Mouse (Mus musculus) cerebellum, adult 9-10 months (tissue): ENCODE data around the gene Ascl5.

Experiments
- DNase-seq: peaks from one replicate; pipeline ENCODE4 v3.0.0; 2022

Gene Ascl5

DNA sequence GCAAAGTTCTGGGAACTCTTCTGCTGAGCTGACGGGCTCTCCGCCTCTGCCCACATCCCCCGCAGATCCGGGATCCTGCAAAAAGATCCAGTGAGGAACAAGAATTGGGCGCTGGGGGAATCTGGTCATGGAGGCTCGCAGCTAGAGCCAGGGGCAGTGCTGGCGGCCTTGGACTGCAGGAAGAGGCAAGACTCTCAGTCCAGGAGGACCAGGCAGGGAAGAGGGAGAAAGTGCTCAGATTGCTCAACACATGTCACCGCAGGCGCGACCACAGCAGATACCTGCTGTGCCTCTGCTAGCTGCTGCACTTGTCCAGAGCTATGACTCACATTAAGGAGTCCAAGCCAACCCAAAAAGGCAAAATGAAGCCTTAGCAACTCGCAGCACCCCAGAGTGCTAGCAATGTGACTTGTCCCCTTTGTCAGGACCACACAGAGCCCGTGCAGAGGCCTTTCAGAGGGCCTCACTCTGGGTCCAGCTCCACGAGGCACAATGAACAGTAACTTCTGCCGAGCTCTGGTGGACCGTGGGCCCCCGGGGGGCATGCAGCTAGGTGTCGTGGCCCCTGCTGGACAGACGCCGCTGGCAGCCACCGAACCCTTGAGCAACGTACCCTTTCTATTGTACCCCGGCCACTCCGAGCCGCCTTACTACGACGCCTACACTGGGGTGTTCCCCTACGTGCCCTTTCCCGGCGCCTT is at the start of gene Ascl5:
TSS of gene Ascl5 (plus strand) at position 493 of the 701 bp plus-strand sequence.
- no peak for DNase-seq

DNA sequence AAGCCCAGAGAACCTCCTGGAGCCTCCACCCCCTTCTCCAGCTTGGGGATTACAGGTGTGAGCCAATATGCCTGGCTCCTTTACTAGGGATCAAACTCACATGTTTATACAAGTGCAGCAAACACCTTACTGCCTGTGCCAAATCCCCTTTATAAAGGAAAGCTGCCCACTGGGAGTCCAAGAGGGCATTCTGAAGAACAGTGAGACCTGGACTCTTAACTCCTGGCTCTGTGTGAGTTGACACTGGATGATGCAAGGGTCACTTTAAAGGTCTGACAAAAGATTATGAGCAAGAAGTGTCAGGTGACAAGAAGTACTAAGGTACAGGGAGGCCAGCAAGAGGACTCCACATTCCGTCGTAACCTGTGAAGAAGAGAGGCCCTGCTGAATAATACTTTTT is 49.2 kb upstream of the Ascl5 start:
- DNase-seq = no peak

GRCm38 (mm10) chr1:136006292-136006748 is 44.3 kb upstream of the Ascl5 start, which contains the start of gene Igfn1:
Igfn1 (minus strand) TSS chr1:136006342.
- DNase-seq = no peak

DNA sequence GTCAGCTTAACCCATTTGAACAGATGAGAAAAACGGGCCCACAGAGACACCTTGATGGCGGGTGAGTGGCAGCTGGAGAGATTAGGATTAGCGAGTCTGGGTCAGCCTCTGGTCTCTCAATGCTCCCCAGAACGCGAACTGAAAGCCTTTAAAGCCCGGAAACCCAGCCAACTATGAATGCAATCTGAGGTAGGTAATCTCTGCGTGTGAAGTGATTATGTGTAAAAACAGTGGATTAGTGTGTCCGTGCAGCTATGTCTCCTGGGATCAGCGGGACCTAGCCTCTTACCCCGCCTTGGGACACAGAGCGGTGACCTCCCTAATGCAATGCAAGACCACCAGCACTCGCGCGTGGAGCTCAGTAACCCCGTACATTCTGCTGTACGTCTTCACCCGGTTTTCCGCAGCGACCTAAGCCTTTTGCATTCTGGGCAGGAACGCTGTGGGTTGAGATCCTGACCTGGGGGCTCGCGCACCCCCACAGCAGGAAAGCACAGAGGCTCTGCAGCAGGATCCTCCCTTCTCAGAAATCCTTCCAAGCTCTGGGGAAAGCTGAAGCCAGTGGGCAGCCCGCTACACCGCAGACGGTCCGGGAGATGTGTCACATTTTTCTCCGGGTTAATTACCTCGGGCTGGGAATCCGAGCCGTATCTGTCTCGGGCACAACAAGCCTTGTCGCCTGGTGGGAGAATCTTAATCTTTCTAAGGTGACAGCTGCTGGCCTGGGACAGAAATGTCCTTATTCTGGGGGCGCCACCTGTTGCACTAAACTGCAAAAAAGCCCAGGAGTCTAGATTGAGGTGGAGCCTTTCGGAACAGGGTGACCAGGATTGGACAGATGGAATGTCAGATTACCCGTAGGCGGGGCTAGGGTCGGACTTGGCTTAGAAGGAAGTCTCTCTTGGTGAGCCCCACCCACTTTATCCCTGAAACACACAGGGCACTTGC is 43.1 kb upstream of the Ascl5 start, which contains the start of gene Tmem9:
TSS of gene Tmem9 (plus strand) at position 940 of the 948 bp plus-strand sequence.
- DNase-seq = no peak

DNA sequence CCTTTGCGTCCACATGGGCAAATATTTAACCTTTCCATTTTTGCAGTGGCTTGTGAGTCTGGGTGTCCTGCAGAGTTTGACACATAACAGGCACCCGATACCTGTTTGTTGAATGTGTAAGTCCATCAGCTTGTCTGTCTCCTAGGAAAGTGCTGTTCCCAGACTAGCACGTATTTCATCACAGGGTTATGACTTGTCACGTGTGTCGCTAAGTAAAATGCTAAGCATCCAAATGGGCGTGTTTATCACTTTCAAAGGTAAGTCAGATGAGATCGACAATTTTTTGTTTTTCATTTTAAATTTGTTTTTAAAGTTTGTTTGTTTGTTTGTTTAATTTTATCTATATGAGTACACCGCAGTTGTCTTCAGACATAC is 42.5 kb upstream of the Ascl5 start:
- DNase-seq = no peak

DNA sequence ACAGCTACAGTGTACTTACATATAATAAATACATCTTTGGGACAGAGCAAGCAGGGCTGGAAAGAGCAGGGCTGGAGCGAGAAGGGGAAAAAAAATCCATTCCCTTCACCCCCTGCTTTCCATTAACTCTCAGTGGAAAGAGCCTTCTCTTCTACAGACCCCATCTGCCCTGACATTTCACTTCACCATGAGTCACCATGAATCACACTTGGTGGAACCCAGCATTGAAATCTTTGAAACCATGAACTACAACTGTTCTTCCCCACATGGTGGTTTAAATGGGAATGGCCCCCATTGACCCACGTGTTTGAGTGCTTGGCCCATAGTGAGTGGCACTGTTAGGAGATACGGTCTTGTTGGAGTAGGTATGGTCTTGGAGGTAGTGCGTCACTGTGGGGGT is 40.4 kb upstream of the Ascl5 start:
- no peak for DNase-seq

- DNase-seq = no peak
These were observed 37.1 kb upstream of the Ascl5 start for GRCm38 (mm10) chr1:136013513-136013912.

DNA sequence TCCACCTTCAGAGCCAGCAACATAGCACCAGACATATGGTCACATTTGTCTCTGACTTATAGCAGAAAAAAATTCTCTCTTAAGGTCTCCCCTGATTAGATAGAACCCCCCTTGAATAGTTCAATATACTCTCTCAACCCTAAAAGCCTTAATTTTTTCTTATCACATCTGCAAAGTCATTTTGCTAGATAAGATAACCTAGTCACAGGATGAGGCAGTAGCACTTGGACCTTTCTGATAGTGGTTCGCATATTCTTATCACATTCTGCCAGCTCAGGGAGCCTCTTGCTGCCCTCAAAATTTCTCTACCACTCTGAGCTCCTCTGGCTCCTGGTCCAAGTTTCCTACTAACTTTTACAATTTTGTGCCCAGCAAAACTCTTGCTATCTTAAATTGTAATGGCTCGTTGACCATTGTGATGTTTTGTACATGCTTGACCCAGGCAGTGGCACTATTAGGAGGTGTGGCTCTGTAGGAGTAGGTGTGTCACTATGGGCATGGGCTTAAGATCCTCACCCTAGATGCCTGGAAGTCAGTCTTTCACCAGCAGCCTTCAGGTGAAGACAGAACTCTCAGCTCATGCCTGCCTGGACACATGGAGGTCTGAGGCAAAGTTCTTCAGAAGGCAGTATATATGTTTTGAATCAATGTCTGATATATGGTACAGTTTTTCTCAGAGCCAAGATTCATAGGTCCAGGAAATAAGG is 35.7 kb upstream of the Ascl5 start:
- DNase-seq = no peak

DNA sequence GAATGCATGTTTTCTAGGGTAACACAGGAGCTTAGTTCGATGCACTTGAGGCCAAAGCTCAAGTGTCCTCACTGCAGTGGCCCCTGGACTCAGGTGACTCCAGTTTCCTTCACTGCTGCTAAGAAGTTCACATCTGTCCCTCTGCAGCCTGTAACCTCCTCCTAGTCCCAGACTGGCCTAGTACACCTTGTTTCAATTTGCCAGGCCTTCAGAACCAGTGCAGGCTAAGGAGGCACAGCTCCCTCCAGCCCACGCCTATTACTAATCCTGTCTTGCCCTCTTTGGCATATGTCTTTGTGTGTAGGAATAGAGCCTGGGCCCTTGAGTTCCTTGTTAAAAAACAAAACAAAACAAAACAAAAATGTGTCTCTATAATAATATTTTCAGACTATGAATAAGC is 33.3 kb upstream of the Ascl5 start:
- DNase-seq = no peak

DNA sequence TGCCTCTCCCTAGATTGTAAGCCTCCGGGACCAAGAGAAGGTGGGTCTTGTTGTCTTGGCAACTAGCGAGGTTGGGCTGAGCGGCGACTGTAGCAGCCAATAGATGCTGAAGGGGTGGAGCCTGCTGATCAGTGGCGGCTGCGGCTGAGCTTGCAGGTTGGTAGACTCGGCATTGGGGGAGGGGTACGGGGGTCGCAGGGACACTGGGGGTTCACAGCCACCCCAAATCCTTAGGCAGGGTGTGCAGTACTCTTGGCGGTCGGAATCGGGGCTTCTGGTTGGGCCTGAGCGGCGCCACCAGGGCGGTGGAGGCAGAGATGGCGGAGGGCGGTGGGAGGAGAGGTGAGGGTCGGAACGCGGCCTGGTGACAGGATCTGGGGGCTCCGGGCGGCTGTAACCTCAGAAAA is 32.7 kb upstream of the Ascl5 start:
- peak; percentile 96 for DNase-seq

- peak; percentile 66 for DNase-seq
These were observed 32.0 kb upstream of the Ascl5 start for GRCm38 (mm10) chr1:136018390-136019189.

DNA sequence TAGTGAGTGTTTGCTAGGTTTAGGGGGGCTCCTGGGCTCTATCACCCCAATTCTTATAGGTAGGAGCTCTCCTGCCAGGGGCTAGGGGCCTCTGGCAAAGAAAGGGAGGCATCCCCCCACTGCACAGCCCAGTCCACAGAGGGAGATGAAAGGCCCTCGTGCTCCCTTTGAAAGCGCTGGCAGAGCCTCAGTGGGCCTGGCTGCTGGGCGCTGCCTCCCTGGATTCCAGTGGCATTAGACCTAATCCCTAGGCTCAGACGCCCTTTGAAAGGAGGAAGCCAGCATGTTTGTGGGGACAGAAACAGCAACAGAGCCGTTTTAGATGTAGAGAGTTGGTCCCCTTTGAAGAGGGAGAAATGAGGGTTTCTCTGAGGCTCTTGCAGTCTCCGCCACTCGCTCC is 20.4 kb upstream of the Ascl5 start:
- no peak for DNase-seq

DNA sequence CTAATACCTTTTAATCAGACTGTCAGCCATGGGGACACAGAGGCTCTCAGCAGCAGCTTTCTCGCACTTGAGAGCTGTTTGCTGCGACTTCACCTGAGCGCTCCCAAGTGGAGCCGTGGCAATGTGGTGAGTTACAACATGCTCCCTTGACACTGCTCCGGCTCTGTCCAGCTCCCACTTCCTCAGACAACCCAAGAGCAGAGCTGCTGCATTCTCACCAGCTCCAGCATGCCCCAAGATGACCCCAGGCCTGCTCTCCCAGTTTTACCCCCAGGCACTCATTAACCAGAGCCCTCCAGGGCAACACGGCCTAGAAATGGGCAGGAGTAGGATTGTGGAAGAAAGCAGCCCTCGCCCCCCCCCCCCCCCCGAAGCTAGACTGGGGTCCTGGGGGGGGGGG is 18.9 kb upstream of the Ascl5 start:
- DNase-seq = no peak

DNA sequence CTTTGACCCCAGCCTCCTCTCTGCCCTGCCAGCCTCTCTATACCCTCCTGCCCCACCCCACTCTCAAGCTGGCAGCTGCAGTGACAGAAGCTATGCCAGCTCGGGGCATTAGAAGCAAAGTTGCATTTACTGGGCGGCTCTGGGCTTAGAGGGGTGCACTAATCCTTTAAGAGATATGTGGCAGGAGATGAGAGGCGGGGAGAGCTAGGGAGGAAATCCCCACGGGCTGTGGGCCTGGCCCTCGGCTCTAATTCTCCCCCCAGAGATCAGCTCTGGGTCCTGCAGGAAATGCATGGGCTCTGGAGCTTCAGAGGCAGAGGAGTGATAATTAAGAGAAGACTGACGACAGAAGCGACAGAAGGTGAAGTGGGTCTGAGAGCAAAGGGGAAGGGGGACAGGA is 17.6 kb upstream of the Ascl5 start:
- no peak for DNase-seq

DNA sequence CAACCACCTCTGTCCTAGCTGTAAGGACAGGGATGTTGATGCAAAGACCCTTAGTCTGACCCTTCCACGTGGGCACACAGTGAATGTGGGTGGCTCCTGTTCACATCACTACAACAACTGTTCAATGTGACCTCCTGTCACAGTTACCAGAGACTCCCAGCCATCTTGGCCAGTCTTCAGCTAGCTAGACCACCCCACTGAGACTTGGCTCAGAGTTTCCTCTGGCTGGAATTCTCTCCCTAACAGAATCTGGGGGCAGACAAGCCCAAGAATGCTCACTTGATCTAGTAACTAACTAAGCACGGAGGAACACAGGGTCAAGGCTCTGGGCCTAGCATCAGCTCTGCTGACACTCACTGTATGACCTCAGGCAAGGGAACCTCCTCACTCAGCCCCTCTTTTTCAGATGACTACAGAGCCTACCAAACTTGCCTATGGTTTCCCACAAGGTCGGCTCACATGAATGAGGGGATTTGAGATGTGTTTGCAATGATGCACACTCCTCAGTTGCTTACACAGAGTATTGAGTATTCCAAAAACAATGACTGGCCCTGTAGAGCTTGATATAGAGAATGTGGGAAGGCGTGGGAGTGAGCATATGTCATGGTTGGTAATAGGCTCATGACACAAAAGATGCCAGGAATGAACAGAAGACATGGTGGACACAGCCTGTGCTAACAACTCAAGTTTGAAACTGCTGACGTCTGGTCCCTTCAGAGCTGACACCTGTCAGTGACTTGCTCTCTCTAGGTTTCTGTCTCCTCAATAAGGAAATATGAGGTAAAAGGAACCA is 11.7 kb upstream of the Ascl5 start:
- no peak for DNase-seq

DNA sequence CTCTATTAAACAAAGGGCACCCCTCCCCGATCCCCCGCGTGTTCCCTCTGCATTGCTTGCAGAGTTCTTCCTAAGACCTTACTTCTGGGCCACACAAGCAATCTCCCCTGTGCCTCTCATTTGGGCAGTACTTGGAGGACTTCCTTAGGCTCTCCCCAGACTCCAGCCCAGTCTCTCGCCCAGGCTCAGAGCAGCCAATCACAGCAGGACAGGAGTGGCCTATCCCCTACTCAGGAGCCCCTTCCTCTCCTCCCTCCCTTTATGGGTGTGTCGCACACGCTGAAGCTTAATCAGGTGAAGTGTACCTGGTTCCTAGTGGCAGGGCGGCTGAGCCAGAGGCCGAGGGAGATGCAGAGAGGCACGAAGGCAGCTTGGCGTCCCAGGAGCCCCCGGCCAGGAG is 10.2 kb upstream of the Ascl5 start:
- no peak for DNase-seq

DNA sequence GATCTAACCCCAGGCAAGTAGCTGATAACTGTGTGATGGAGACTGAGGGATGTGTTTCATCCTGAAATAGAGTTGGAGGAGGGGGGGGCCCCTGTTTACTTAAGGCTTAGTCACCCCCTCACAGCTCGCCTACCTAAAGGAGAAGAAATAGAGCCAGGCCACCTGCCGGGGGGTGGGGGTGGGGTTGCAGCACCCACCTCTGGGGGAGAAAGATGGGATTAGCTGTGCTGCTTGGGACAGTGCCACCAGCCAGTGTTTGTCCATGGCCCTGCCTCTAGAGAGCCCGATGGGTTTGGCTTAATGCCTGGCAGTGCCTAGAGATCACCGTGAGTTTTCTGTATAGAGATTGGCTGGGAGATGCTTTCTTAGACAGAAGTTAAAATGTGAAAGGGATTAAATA is 9.7 kb upstream of the Ascl5 start:
- no peak for DNase-seq

GRCm38 (mm10) chr1:136045774-136046173 is 4.8 kb upstream of the Ascl5 start:
- DNase-seq = peak; percentile 56

DNA sequence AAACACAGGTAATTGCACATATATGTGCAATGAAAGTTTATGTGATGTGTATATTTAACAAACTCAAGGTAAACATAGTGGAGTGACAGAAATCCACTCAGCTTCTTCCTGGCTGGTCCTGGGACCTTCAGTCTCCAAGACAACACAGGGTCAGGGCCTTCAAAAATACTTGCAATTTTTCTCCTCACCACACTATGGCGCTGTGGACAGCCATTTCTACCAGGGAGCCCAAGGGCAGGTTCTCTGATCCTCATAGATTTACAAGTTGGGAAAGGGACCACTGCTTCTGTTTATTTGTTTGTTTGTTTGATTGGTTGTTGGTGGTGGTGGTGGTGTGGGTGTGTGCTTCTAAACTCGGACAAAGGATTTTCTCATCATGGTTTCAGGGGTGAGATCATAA is 3.2 kb upstream of the Ascl5 start:
- peak; percentile 31 for DNase-seq

DNA sequence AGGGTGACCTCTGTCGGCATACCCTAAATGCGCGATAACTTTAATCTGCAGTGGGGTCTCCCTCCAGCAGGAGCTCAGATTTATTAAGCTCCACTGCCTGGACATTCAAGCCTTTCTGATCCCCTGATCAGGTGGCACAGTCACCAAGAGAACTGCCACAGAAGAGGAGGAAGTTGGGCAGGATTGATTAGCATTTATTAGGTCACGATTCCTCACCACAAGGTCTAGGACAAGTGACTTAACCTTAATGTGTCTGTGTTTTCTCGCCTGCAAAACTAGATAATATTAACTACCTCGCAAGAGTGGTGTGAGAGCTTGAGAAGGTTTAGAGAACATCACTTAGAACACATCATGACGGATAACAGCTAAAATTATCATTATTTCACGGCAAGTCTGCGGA is 2.7 kb upstream of the Ascl5 start:
- DNase-seq = no peak

- no peak for DNase-seq
These were observed 360 bp downstream of the Ascl5 start for GRCm38 (mm10) chr1:136051013-136051315.

GRCm38 (mm10) chr1:136051465-136051864 is 861 bp downstream of the Ascl5 start:
- peak; percentile 84 for DNase-seq
